Mouse (Mus musculus): ENCODE results near the gene Dennd6a. TPM values are rescaled to one million over a fixed set of nuclear protein-coding genes. Genes with fewer than 3 reads are reported as not detected.

Dennd6a gene
- polyA plus RNA-seq, 1 experiment = 12.0 TPM

GRCm38 (mm10) chr14:26533821-26534756 lies 39.6 kb upstream of the Dennd6a start:
- peak; percentile 53 for DNase-seq
- TF ChIP-seq CTCF (conservative IDR thresholded peaks at IDR 0.05; ENCODE audit: insufficient read depth, insufficient read length, low read depth, low read length) = no peak
- no peak for TF ChIP-seq POLR2A (IDR thresholded peaks at IDR 0.05; ENCODE audit: low read depth, low read length)
- H3K36me3 ChIP-seq (ENCODE audit: control insufficient read depth, insufficient read depth, low read length) = no peaks in the 10 kb centered on the region

GRCm38 (mm10) chr14:26534757-26535479 lies 38.7 kb upstream of the Dennd6a start, which contains the start of gene Slmap:
Slmap (minus strand) TSS chr14:26534931.
- Histone ChIP-seq H3K36me3 (ENCODE audit: control insufficient read depth, insufficient read depth, low read length) (no peaks in the 10 kb centered on the region), H3K27me3 (replicated peaks; ENCODE audit: control insufficient read depth, insufficient read depth, low read length) (no peaks in the 10 kb centered on the region), H3K4me3 (ENCODE audit: insufficient read depth, low read depth, low read length) (peak within 1 kb of the TSS; percentile 70), H3K4me1 (ENCODE audit: control insufficient read depth, insufficient read depth, low read length) (peaks cover 22% of the 10 kb centered on the region), H3K27ac (ENCODE audit: insufficient read depth, low read depth, low read length) (peak within 1 kb of the TSS; percentile 48)
- 13% methylated on average over 33 of the region's 33 CpGs for WGBS
- no peak for TF ChIP-seq CTCF (conservative IDR thresholded peaks at IDR 0.05; ENCODE audit: insufficient read depth, insufficient read length, low read depth, low read length)
- peak; percentile 49 for TF ChIP-seq POLR2A (IDR thresholded peaks at IDR 0.05; ENCODE audit: low read depth, low read length)
- DNase-seq = peak; percentile 100

More at GRCm38 (mm10) chr14:26533821-26534756, 39.6 kb upstream of the Dennd6a start:
- Histone ChIP-seq H3K4me3 (ENCODE audit: insufficient read depth, low read depth, low read length) (peak overlapping the region; percentile 70), H3K4me1 (ENCODE audit: control insufficient read depth, insufficient read depth, low read length) (peaks cover 27% of the 10 kb centered on the region), H3K27me3 (replicated peaks; ENCODE audit: control insufficient read depth, insufficient read depth, low read length) (no peaks in the 10 kb centered on the region), H3K27ac (ENCODE audit: insufficient read depth, low read depth, low read length) (peak overlapping the region; percentile 48)
- 2% methylated on average over 91 of the region's 92 CpGs for WGBS

GRCm38 (mm10) chr14:26539241-26539640 lies 34.4 kb upstream of the Dennd6a start:
- TF ChIP-seq POLR2A (IDR thresholded peaks at IDR 0.05; ENCODE audit: low read depth, low read length) (no peak), CTCF (conservative IDR thresholded peaks at IDR 0.05; ENCODE audit: insufficient read depth, insufficient read length, low read depth, low read length) (no peak)
- WGBS = 91% methylated on average over 4 of the region's 4 CpGs

GRCm38 (mm10) chr14:26540577-26540976 lies 33.1 kb upstream of the Dennd6a start:
- TF ChIP-seq CTCF (conservative IDR thresholded peaks at IDR 0.05; ENCODE audit: insufficient read depth, insufficient read length, low read depth, low read length) (no peak), POLR2A (IDR thresholded peaks at IDR 0.05; ENCODE audit: low read depth, low read length) (no peak)
- no peak for DNase-seq
- Histone ChIP-seq H3K27me3 (replicated peaks; ENCODE audit: control insufficient read depth, insufficient read depth, low read length) (no peaks in the 10 kb centered on the region), H3K4me1 (ENCODE audit: control insufficient read depth, insufficient read depth, low read length) (no peaks in the 10 kb centered on the region), H3K27ac (ENCODE audit: insufficient read depth, low read depth, low read length) (no peak overlapping the region), H3K36me3 (ENCODE audit: control insufficient read depth, insufficient read depth, low read length) (no peaks in the 10 kb centered on the region), H3K4me3 (ENCODE audit: insufficient read depth, low read depth, low read length) (no peak overlapping the region)
- 56% methylated on average over 1 of the region's 1 CpGs for WGBS

More at GRCm38 (mm10) chr14:26539241-26539640, 34.4 kb upstream of the Dennd6a start:
- DNase-seq = no peak
- Histone ChIP-seq H3K27me3 (replicated peaks; ENCODE audit: control insufficient read depth, insufficient read depth, low read length) (no peaks in the 10 kb centered on the region), H3K27ac (ENCODE audit: insufficient read depth, low read depth, low read length) (no peak overlapping the region), H3K4me1 (ENCODE audit: control insufficient read depth, insufficient read depth, low read length) (no peaks in the 10 kb centered on the region), H3K36me3 (ENCODE audit: control insufficient read depth, insufficient read depth, low read length) (no peaks in the 10 kb centered on the region), H3K4me3 (ENCODE audit: insufficient read depth, low read depth, low read length) (no peak overlapping the region)

- Histone ChIP-seq H3K36me3 (ENCODE audit: control insufficient read depth, insufficient read depth, low read length) (no peaks in the 10 kb centered on the region), H3K4me3 (ENCODE audit: insufficient read depth, low read depth, low read length) (no peak overlapping the region), H3K4me1 (ENCODE audit: control insufficient read depth, insufficient read depth, low read length) (no peaks in the 10 kb centered on the region), H3K27me3 (replicated peaks; ENCODE audit: control insufficient read depth, insufficient read depth, low read length) (no peaks in the 10 kb centered on the region), H3K27ac (ENCODE audit: insufficient read depth, low read depth, low read length) (no peak overlapping the region)
- TF ChIP-seq POLR2A (IDR thresholded peaks at IDR 0.05; ENCODE audit: low read depth, low read length) (no peak), CTCF (conservative IDR thresholded peaks at IDR 0.05; ENCODE audit: insufficient read depth, insufficient read length, low read depth, low read length) (no peak)
- 95% methylated on average over 1 of the region's 1 CpGs for WGBS
- no peak for DNase-seq
Measured at GRCm38 (mm10) chr14:26542136-26542535, 31.5 kb upstream of the Dennd6a start.

GRCm38 (mm10) chr14:26547516-26548488 lies 25.9 kb upstream of the Dennd6a start:
- no peaks in the 10 kb centered on the region for H3K4me1 ChIP-seq (ENCODE audit: control insufficient read depth, insufficient read depth, low read length)
- 72% methylated on average over 10 of the region's 10 CpGs for WGBS
- TF ChIP-seq CTCF (conservative IDR thresholded peaks at IDR 0.05; ENCODE audit: insufficient read depth, insufficient read length, low read depth, low read length) = no peak
- no peak for TF ChIP-seq POLR2A (IDR thresholded peaks at IDR 0.05; ENCODE audit: low read depth, low read length)
- no peak for DNase-seq
- no peak overlapping the region for H3K27ac ChIP-seq (ENCODE audit: insufficient read depth, low read depth, low read length)
- H3K27me3 ChIP-seq (replicated peaks; ENCODE audit: control insufficient read depth, insufficient read depth, low read length) = no peaks in the 10 kb centered on the region
- H3K4me3 ChIP-seq (ENCODE audit: insufficient read depth, low read depth, low read length) = no peak overlapping the region
- H3K36me3 ChIP-seq (ENCODE audit: control insufficient read depth, insufficient read depth, low read length) = no peaks in the 10 kb centered on the region

Data from kidney, adult 2 months (tissue).